Mouse (Mus musculus) ES-E14 (cell line): ENCODE measurements around the gene Mdm1.

Source experiments
- HCFC1 ChIP-seq: IDR thresholded peaks from 2 replicates; pipeline ENCODE4 v1.6.1; 2012; ENCODE audit warnings: low read length, inconsistent platforms, borderline replicate concordance; ENCODE audit not compliant: insufficient read depth
- MAFK ChIP-seq: IDR thresholded peaks from 2 replicates; pipeline ENCODE4 v1.6.1; 2014; ENCODE audit warnings: mild to moderate bottlenecking, low read depth, low read length, inconsistent platforms; ENCODE audit not compliant: insufficient read depth
- ZNF384 ChIP-seq: IDR thresholded peaks from 2 replicates; pipeline ENCODE4 v1.6.1; 2012; ENCODE audit warnings: low read depth, low read length, inconsistent platforms

GRCm38 (mm10) chr10:118204642-118205041 lies 63.0 kb downstream of the Mdm1 start, which contains the start of gene Il22:
- no peak for TF ChIP-seq ZNF384
- no peak for TF ChIP-seq MAFK
- no peak for TF ChIP-seq HCFC1
